Mouse (Mus musculus): ENCODE results near the gene Naa16. TPM values are rescaled to one million over a fixed set of nuclear protein-coding genes. Genes with fewer than 3 reads are reported as not detected.
"Not testable (repeated sequence)": the region's sequence is repeated elsewhere in the genome, so short reads cannot be mapped to it uniquely, and the experiment has no call there.

Gene Naa16
- polyA plus RNA-seq (2012; rRNA removed): 0.24 and 0.28 TPM in 2 replicates

GRCm38 (mm10) chr14:79390265-79390926 is at the start of gene Naa16:
Gene Naa16, minus strand, starts transcription at chr14:79390778.
- H3K4me1 ChIP-seq (ENCODE audit: control insufficient read depth, insufficient read depth, insufficient read length, low read length): no peaks in the 10 kb centered on the region; the same call in 1 of the 2 replicates
- peaks cover 2% of the 10 kb centered on the region; the same call in 1 of the 2 replicates for H3K36me3 ChIP-seq (ENCODE audit: control insufficient read depth, insufficient read depth, low read length)
- WGBS: under 1% methylated on average over 71 of the region's 71 CpGs
- H3K4me3 ChIP-seq (ENCODE audit: low read depth, low read length): peak within 1 kb of the TSS; percentile 95
- H3K27ac ChIP-seq (ENCODE audit: insufficient read depth, low read depth, low read length): peak within 1 kb of the TSS; percentile 94
- TF ChIP-seq CTCF (IDR thresholded peaks at IDR 0.05; ENCODE audit: extremely low read depth, insufficient read length, insufficient replicate concordance, low read depth, low read length) (peak; percentile 39; the same call in 1 of the 2 replicates), POLR2A (IDR thresholded peaks at IDR 0.05; ENCODE audit: low read depth, low read length) (peak; percentile 74)
- H3K27me3 ChIP-seq (ENCODE audit: control insufficient read depth, insufficient read depth, low read length): no peaks in the 10 kb centered on the region

GRCm38 (mm10) chr14:79434068-79434467 is 43.5 kb upstream of the Naa16 start:
- WGBS: 82% methylated on average over 1 of the region's 1 CpGs
- Histone ChIP-seq H3K36me3 (ENCODE audit: control insufficient read depth, insufficient read depth, low read length) (no peaks in the 10 kb centered on the region), H3K4me1 (ENCODE audit: control insufficient read depth, insufficient read depth, insufficient read length, low read length) (no peaks in the 10 kb centered on the region), H3K27ac (ENCODE audit: insufficient read depth, low read depth, low read length) (no peak overlapping the region), H3K27me3 (ENCODE audit: control insufficient read depth, insufficient read depth, low read length) (no peaks in the 10 kb centered on the region), H3K4me3 (ENCODE audit: low read depth, low read length) (no peak overlapping the region)
- no peak for TF ChIP-seq POLR2A (IDR thresholded peaks at IDR 0.05; ENCODE audit: low read depth, low read length)
- TF ChIP-seq CTCF (IDR thresholded peaks at IDR 0.05; ENCODE audit: extremely low read depth, insufficient read length, insufficient replicate concordance, low read depth, low read length): no peak

GRCm38 (mm10) chr14:79426730-79427365 is 36.3 kb upstream of the Naa16 start:
- peak overlapping the region; percentile 57 for H3K4me3 ChIP-seq (ENCODE audit: low read depth, low read length)
- H3K27ac ChIP-seq (ENCODE audit: insufficient read depth, low read depth, low read length): peak overlapping the region; percentile 15; the same call in 1 of the 2 replicates
- H3K4me1 ChIP-seq (ENCODE audit: control insufficient read depth, insufficient read depth, insufficient read length, low read length); H3K27me3 ChIP-seq (ENCODE audit: control insufficient read depth, insufficient read depth, low read length); H3K36me3 ChIP-seq (ENCODE audit: control insufficient read depth, insufficient read depth, low read length): not testable (repeated sequence)
- WGBS: 26% methylated on average over 21 of the region's 59 CpGs

GRCm38 (mm10) chr14:79425979-79426729 is 35.6 kb upstream of the Naa16 start, which contains the start of gene Kbtbd7:
Gene Kbtbd7, plus strand, starts transcription at chr14:79426511.
- H3K27me3 ChIP-seq (ENCODE audit: control insufficient read depth, insufficient read depth, low read length): no peaks in the 10 kb centered on the region
- H3K4me3 ChIP-seq (ENCODE audit: low read depth, low read length): peak within 1 kb of the TSS; percentile 57
- TF ChIP-seq CTCF (IDR thresholded peaks at IDR 0.05; ENCODE audit: extremely low read depth, insufficient read length, insufficient replicate concordance, low read depth, low read length) (no peak), POLR2A (IDR thresholded peaks at IDR 0.05; ENCODE audit: low read depth, low read length) (peak; percentile 23; the same call in 1 of the 2 replicates)
- H3K36me3 ChIP-seq (ENCODE audit: control insufficient read depth, insufficient read depth, low read length): peaks cover 2% of the 10 kb centered on the region; the same call in 1 of the 2 replicates
- H3K27ac ChIP-seq (ENCODE audit: insufficient read depth, low read depth, low read length): peak within 1 kb of the TSS; percentile 15; the same call in 1 of the 2 replicates
- WGBS: under 1% methylated on average over 44 of the region's 44 CpGs
- peaks cover 6% of the 10 kb centered on the region; the same call in 1 of the 2 replicates for H3K4me1 ChIP-seq (ENCODE audit: control insufficient read depth, insufficient read depth, insufficient read length, low read length)

GRCm38 (mm10) chr14:79420083-79420685 is 29.6 kb upstream of the Naa16 start:
- Histone ChIP-seq H3K36me3 (ENCODE audit: control insufficient read depth, insufficient read depth, low read length) (peaks cover 4% of the 10 kb centered on the region; the same call in 1 of the 2 replicates), H3K27me3 (ENCODE audit: control insufficient read depth, insufficient read depth, low read length) (no peaks in the 10 kb centered on the region), H3K4me1 (ENCODE audit: control insufficient read depth, insufficient read depth, insufficient read length, low read length) (0 out of 2 replicates have a peak, but pooled peaks cover 2% of the 10 kb centered on the region), H3K4me3 (ENCODE audit: low read depth, low read length) (no peak overlapping the region), H3K27ac (ENCODE audit: insufficient read depth, low read depth, low read length) (no peak overlapping the region)
- 85% methylated on average over 20 of the region's 20 CpGs for WGBS
- TF ChIP-seq CTCF (IDR thresholded peaks at IDR 0.05; ENCODE audit: extremely low read depth, insufficient read length, insufficient replicate concordance, low read depth, low read length) (no peak), POLR2A (IDR thresholded peaks at IDR 0.05; ENCODE audit: low read depth, low read length) (no peak)

GRCm38 (mm10) chr14:79413121-79413520 is 22.5 kb upstream of the Naa16 start:
- 95% methylated on average over 6 of the region's 6 CpGs for WGBS
- Histone ChIP-seq H3K36me3 (ENCODE audit: control insufficient read depth, insufficient read depth, low read length) (peaks cover 9% of the 10 kb centered on the region; the same call in 1 of the 2 replicates), H3K4me3 (ENCODE audit: low read depth, low read length) (no peak overlapping the region), H3K27me3 (ENCODE audit: control insufficient read depth, insufficient read depth, low read length) (no peaks in the 10 kb centered on the region), H3K27ac (ENCODE audit: insufficient read depth, low read depth, low read length) (no peak overlapping the region), H3K4me1 (ENCODE audit: control insufficient read depth, insufficient read depth, insufficient read length, low read length) (no peaks in the 10 kb centered on the region)
- no peak for TF ChIP-seq POLR2A (IDR thresholded peaks at IDR 0.05; ENCODE audit: low read depth, low read length)
- TF ChIP-seq CTCF (IDR thresholded peaks at IDR 0.05; ENCODE audit: extremely low read depth, insufficient read length, insufficient replicate concordance, low read depth, low read length): no peak
